Comparison of ENCODE assay signal across 8 mouse cellular contexts in the genomic region with DNA sequence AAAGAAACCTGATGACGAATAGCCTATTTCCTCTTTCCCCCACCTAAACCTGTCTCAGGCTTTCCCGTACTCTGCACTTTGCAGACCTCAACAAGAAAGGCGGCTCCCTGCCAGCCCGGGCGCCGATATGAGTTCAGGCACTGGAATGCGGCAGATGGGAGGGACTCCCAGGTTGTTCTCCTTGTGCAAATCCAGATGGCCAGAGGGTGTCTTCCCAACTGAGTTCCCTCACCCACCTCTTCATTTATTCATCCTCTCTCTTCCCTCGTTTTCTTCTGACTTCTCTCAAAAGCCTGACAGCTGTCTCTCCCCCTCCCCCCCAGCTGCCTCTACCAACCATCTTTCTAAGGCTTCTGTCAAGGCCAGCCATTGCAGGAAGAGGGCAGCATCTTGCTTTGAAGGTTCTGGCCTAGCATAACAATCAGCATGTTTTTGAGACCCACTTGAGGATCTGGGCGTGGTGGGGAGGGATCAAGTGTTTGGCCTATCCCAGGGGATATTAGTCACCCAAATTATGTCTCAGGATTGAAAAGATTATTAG.
A peak's percentile ranks its signal among the peaks of the same experiment; 100 is the strongest.
DNase-seq lines count a peak whose midpoint lies in the region; ATAC-seq and TF ChIP-seq lines count a peak whose summit lies in the region.

No protein-coding gene starts in this region.

- ATAC-seq in liver, embryonic 12.5 days: no peak
- peak; percentile 31 for ATAC-seq in embryonic facial prominence, embryonic 14.5 days (ENCODE audit: low read depth)
- peak; percentile 35; the same call in 1 of the 2 replicates for ATAC-seq in megakaryocyte-erythroid progenitor cell, adult 5-6 weeks (replicated peaks; ENCODE audit: low FRiP score, low TSS enrichment, poor library complexity, severe bottlenecking)

- TF ChIP-seq POLR2A in thymus, adult 2 months (IDR thresholded peaks at IDR 0.05; ENCODE audit: control insufficient read depth, extremely low read depth, insufficient read depth, low read length, poor library complexity): no peak

- no peak for TF ChIP-seq CTCF in thymus, adult 2 months (IDR thresholded peaks at IDR 0.05; ENCODE audit: borderline replicate concordance, control insufficient read depth, extremely low read depth, insufficient read depth, low read length, poor library complexity)

- peak; percentile 17 for DNase-seq in liver
- peak; percentile 76 for DNase-seq in embryonic facial prominence, embryonic 14.5 days (ENCODE audit: low spot score)
- DNase-seq in heart, postnatal 4 days: peak; percentile 45
- DNase-seq in layer of hippocampus, postnatal 25 days (ENCODE audit: extremely low spot score in 1 of 2, low spot score in 1 of 2): peak; percentile 32 to 49
- peak; percentile 51 for DNase-seq in thymus, adult 2 months
- no peak for DNase-seq in spleen, postnatal 36 days (ENCODE audit: low spot score in 2 of 2)

- no peaks in the 10 kb centered on the region for H3K9me3 ChIP-seq in liver, embryonic 12.5 days (replicated peaks)
- no peaks in the 10 kb centered on the region for H3K9me3 ChIP-seq in embryonic facial prominence, embryonic 14.5 days (ENCODE audit: control insufficient read depth, low read length)

- H3K4me1 ChIP-seq in liver, embryonic 12.5 days: peaks cover 26% of the 10 kb centered on the region
- peaks cover 21% of the 10 kb centered on the region for H3K4me1 ChIP-seq in embryonic facial prominence, embryonic 14.5 days (ENCODE audit: control insufficient read depth, insufficient read depth, low read length)
- H3K4me1 ChIP-seq in thymus, adult 2 months (replicated peaks; ENCODE audit: control insufficient read depth, insufficient read depth, low read length): peaks cover 16% of the 10 kb centered on the region

- no peaks in the 10 kb centered on the region for H3K36me3 ChIP-seq in liver, embryonic 12.5 days
- H3K36me3 ChIP-seq in embryonic facial prominence, embryonic 14.5 days (ENCODE audit: control insufficient read depth, insufficient read depth, low read length): no peaks in the 10 kb centered on the region
- H3K36me3 ChIP-seq in thymus, adult 2 months (ENCODE audit: control insufficient read depth, insufficient read depth, low read length): no peaks in the 10 kb centered on the region

- H3K9ac ChIP-seq in liver, embryonic 12.5 days: no peak overlapping the region
- H3K9ac ChIP-seq in embryonic facial prominence, embryonic 14.5 days (ENCODE audit: low read depth, low read length): no peak overlapping the region

- WGBS in liver, embryonic 12.5 days (ENCODE audit: insufficient replicate concordance): 25% methylated on average over 9 of the region's 9 CpGs
- 7% methylated on average over 9 of the region's 9 CpGs for WGBS in embryonic facial prominence, embryonic 14.5 days
- 37% methylated on average over 9 of the region's 9 CpGs for WGBS in thymus, adult 2 months

- no peak overlapping the region for H3K4me2 ChIP-seq in liver, embryonic 12.5 days
- peak overlapping the region; percentile 6; the same call in 1 of the 2 replicates for H3K4me2 ChIP-seq in embryonic facial prominence, embryonic 14.5 days (ENCODE audit: low read depth, low read length)

- no peaks in the 10 kb centered on the region for H3K27me3 ChIP-seq in liver, embryonic 12.5 days (replicated peaks)
- H3K27me3 ChIP-seq in embryonic facial prominence, embryonic 14.5 days (replicated peaks; ENCODE audit: control insufficient read depth, insufficient read depth, low read length): no peaks in the 10 kb centered on the region
- no peaks in the 10 kb centered on the region for H3K27me3 ChIP-seq in thymus, adult 2 months (ENCODE audit: control insufficient read depth, insufficient read depth, low read length)

- H3K4me3 ChIP-seq in liver, embryonic 12.5 days: no peak overlapping the region
- H3K4me3 ChIP-seq in embryonic facial prominence, embryonic 14.5 days (ENCODE audit: low read depth, low read length): 0 out of 2 replicates have a peak overlapping the region, but pooled peaks have one; percentile 2
- peak overlapping the region; percentile 25; the same call in 1 of the 2 replicates for H3K4me3 ChIP-seq in thymus, adult 2 months (ENCODE audit: control insufficient read depth, insufficient read depth, low read length)

- H3K27ac ChIP-seq in liver, embryonic 12.5 days: no peak overlapping the region
- H3K27ac ChIP-seq in embryonic facial prominence, embryonic 14.5 days (replicated peaks; ENCODE audit: low read depth, low read length): peak overlapping the region; percentile 10; the same call in 1 of the 2 replicates
- no peak overlapping the region; the same call in 1 of the 2 replicates for H3K27ac ChIP-seq in thymus, adult 2 months (ENCODE audit: control insufficient read depth, insufficient read depth, low read length)

Comparison
In these comparisons a context has a peak if more than half of its experiments do, and no peak if none do; other contexts are left out.
1. DNase-seq: peak in liver (single experiment), embryonic facial prominence, embryonic 14.5 days (single experiment), heart, postnatal 4 days (single experiment), layer of hippocampus, postnatal 25 days (2 of 2) and thymus, adult 2 months (single experiment); none in spleen, postnatal 36 days (0 of 2).